Mouse (Mus musculus) MEL (cell line): ENCODE measurements at regions not wholly inside any gene's neighbourhood (a gene's known extent, or its start where the extent isn't known, plus 50 kb on each side); places are given as distances from the start of the nearest gene placed in this dataset.

Experiments
- E2F4 ChIP-seq: IDR thresholded peaks from 2 replicates; pipeline ENCODE4 v1.6.1; 2011; ENCODE audit warnings: low read depth, low read length, improper control_type of control experiment, borderline replicate concordance
- POLR2AphosphoS2 ChIP-seq: IDR thresholded peaks from 2 replicates; pipeline ENCODE4 v1.6.1; 2011; ENCODE audit warnings: low read length, improper control_type of control experiment

GRCm38 (mm10) chr4:12339236-12339635, 167.4 kb upstream of the Fam92a start:
- TF ChIP-seq POLR2AphosphoS2, result no peak
- TF ChIP-seq E2F4, result no peak
